Mouse (Mus musculus) forebrain, embryonic 11.5 days (tissue): ENCODE results near the gene Timm23. TPM values are rescaled to one million over a fixed set of nuclear protein-coding genes. Genes with fewer than 3 reads are reported as not detected.

ENCODE experiments used
- ATAC-seq: fragments of 200-750 bp; cut with Nextera tagmentation; replicated peaks from 2 replicates; pipeline ENCODE4 v1.8.0; 2017; ENCODE audit warnings: moderate TSS enrichment; ENCODE audit not compliant: low FRiP score
- DNase-seq: peaks from one replicate; pipeline ENCODE4 v3.0.0-alpha.2; 2017; ENCODE audit warnings: low spot score
- H3K27ac ChIP-seq: fragments of 300-500 bp; sonication (generic); 2 replicates; pipeline ENCODE4 v1.5.1; 2014; ENCODE audit warnings: low read depth, low read length
- H3K27me3 ChIP-seq: fragments of 300-500 bp; sonication (generic); 2 replicates; pipeline ENCODE4 v1.6.1; 2014; ENCODE audit warnings: mild to moderate bottlenecking, low read length, mixed read lengths; ENCODE audit not compliant: control insufficient read depth, insufficient read depth
- H3K36me3 ChIP-seq: fragments of 300-500 bp; sonication (generic); 2 replicates; pipeline ENCODE4 v1.6.1; 2014; ENCODE audit warnings: mild to moderate bottlenecking, low read length, moderate library complexity, mixed read lengths; ENCODE audit not compliant: control insufficient read depth, insufficient read depth
- H3K4me1 ChIP-seq: fragments of 300-500 bp; sonication (generic); replicated peaks from 2 replicates; pipeline ENCODE4 v1.6.1; 2014; ENCODE audit warnings: low read length, mixed read lengths; ENCODE audit not compliant: control insufficient read depth, insufficient read depth
- H3K4me2 ChIP-seq: fragments of 300-500 bp; sonication (generic); 2 replicates; pipeline ENCODE4 v1.6.1; 2014; ENCODE audit warnings: low read depth, mild to moderate bottlenecking, low read length, moderate library complexity, mixed read lengths; ENCODE audit not compliant: severe bottlenecking
- H3K4me3 ChIP-seq: fragments of 300-500 bp; sonication (generic); 2 replicates; pipeline ENCODE4 v1.5.1; 2014; ENCODE audit warnings: low read depth, low read length
- H3K9ac ChIP-seq: fragments of 300-500 bp; sonication (generic); 2 replicates; pipeline ENCODE4 v1.6.1; 2014; ENCODE audit warnings: low read length
- H3K9me3 ChIP-seq: fragments of 300-500 bp; sonication (generic); 2 replicates; pipeline ENCODE4 v1.6.1; 2016; ENCODE audit warnings: low read length, mixed read lengths; ENCODE audit not compliant: control insufficient read depth
- WGBS: fragments of 180-500 bp; shearing (Covaris S2); extraction: QIAGEN DNeasy Blood & Tissue Kit; methylation state at CpG from one replicate; pipeline ENCODE4 v1.1.7; 2014; 5-methylcytosine and 5-hydroxymethylcytosine counted together
- polyA plus RNA-seq: library from polyadenylated mRNA; unstranded; fragments of >200 nt; fragmentation: Nextera tagmentation; extraction: Ambion mirVana; gene quantifications from 2 replicates; pipeline ENCODE4 v1.2.1, GENCODE M21; 2014

Gene Timm23
- polyA plus RNA-seq, 1 experiment from 2014 or later: 274 TPM

GRCm38 (mm10) chr14:32168653-32169231 is 33.0 kb downstream of the Timm23 start:
- WGBS: 76% methylated on average over 3 of the region's 3 CpGs
- H3K4me3 ChIP-seq: no peak overlapping the region
- ATAC-seq: no peak
- H3K4me2 ChIP-seq: no peak overlapping the region
- peaks cover 5% of the 10 kb centered on the region; the same call in 1 of the 2 replicates for H3K4me1 ChIP-seq
- no peak overlapping the region for H3K27ac ChIP-seq
- no peak for DNase-seq
- H3K9me3 ChIP-seq: no peaks in the 10 kb centered on the region
- no peaks in the 10 kb centered on the region; the same call in 1 of the 2 replicates for H3K36me3 ChIP-seq
- H3K27me3 ChIP-seq: no peaks in the 10 kb centered on the region
- H3K9ac ChIP-seq: no peak overlapping the region

- H3K27me3 ChIP-seq: no peaks in the 10 kb centered on the region
- H3K27ac ChIP-seq: no peak overlapping the region
- no peaks in the 10 kb centered on the region for H3K36me3 ChIP-seq
- 90% methylated on average over 5 of the region's 5 CpGs for WGBS
- H3K4me2 ChIP-seq: no peak overlapping the region
- H3K4me1 ChIP-seq: peaks cover 5% of the 10 kb centered on the region; the same call in 1 of the 2 replicates
- H3K9ac ChIP-seq: no peak overlapping the region
- no peak overlapping the region for H3K4me3 ChIP-seq
- H3K9me3 ChIP-seq: no peaks in the 10 kb centered on the region
- no peak for ATAC-seq
- no peak for DNase-seq
Measured at GRCm38 (mm10) chr14:32167326-32167725, 34.4 kb downstream of the Timm23 start.

GRCm38 (mm10) chr14:32166840-32167239 is 34.9 kb downstream of the Timm23 start:
- Histone ChIP-seq H3K9me3 (no peaks in the 10 kb centered on the region), H3K4me3 (no peak overlapping the region), H3K4me2 (no peak overlapping the region), H3K4me1 (peaks cover 5% of the 10 kb centered on the region; the same call in 1 of the 2 replicates), H3K36me3 (no peaks in the 10 kb centered on the region), H3K9ac (no peak overlapping the region), H3K27me3 (no peaks in the 10 kb centered on the region), H3K27ac (no peak overlapping the region)
- no peak for ATAC-seq
- 95% methylated on average over 1 of the region's 1 CpGs for WGBS
- DNase-seq: no peak

- WGBS: 85% methylated on average over 2 of the region's 2 CpGs
- ATAC-seq (no peak), DNase-seq (no peak)
- H3K4me1 ChIP-seq: peaks cover 5% of the 10 kb centered on the region; the same call in 1 of the 2 replicates
- H3K9ac ChIP-seq: no peak overlapping the region
- no peak overlapping the region for H3K27ac ChIP-seq
- peak overlapping the region; percentile 46; the same call in 1 of the 2 replicates for H3K4me3 ChIP-seq
- H3K9me3 ChIP-seq: no peaks in the 10 kb centered on the region
- H3K27me3 ChIP-seq: no peaks in the 10 kb centered on the region
- no peaks in the 10 kb centered on the region for H3K36me3 ChIP-seq
- peak overlapping the region; percentile 95 for H3K4me2 ChIP-seq
Measured at GRCm38 (mm10) chr14:32166062-32166441, 35.6 kb downstream of the Timm23 start.

- DNase-seq (peak; percentile 84), ATAC-seq (peak; percentile 58; the same call in 1 of the 2 replicates)
- no peaks in the 10 kb centered on the region for H3K9me3 ChIP-seq
- 0 out of 2 replicates have a peak overlapping the region, but pooled peaks have one; percentile 8 for H3K27ac ChIP-seq
- peaks cover 6% of the 10 kb centered on the region; the same call in 1 of the 2 replicates for H3K4me1 ChIP-seq
- no peaks in the 10 kb centered on the region for H3K27me3 ChIP-seq
- peak overlapping the region; percentile 46 for H3K4me3 ChIP-seq
- H3K9ac ChIP-seq: peak overlapping the region; percentile 60
- WGBS: under 1% methylated on average over 42 of the region's 42 CpGs
- no peaks in the 10 kb centered on the region for H3K36me3 ChIP-seq
- H3K4me2 ChIP-seq: peak overlapping the region; percentile 95
Measured at GRCm38 (mm10) chr14:32165278-32166061, 36.2 kb downstream of the Timm23 start.

- Histone ChIP-seq H3K27ac (no peak overlapping the region), H3K4me2 (no peak overlapping the region), H3K4me1 (peaks cover 10% of the 10 kb centered on the region; the same call in 1 of the 2 replicates), H3K27me3 (no peaks in the 10 kb centered on the region), H3K36me3 (no peaks in the 10 kb centered on the region), H3K9me3 (no peaks in the 10 kb centered on the region), H3K4me3 (no peak overlapping the region), H3K9ac (no peak overlapping the region)
- DNase-seq (no peak), ATAC-seq (no peak)
- WGBS: 84% methylated on average over 8 of the region's 8 CpGs
Measured at GRCm38 (mm10) chr14:32164173-32165051, 37.3 kb downstream of the Timm23 start.

GRCm38 (mm10) chr14:32163203-32163888 is 38.4 kb downstream of the Timm23 start:
- WGBS: 90% methylated on average over 11 of the region's 11 CpGs
- Histone ChIP-seq H3K4me1 (peaks cover 8% of the 10 kb centered on the region; the same call in 1 of the 2 replicates), H3K9ac (no peak overlapping the region), H3K36me3 (no peaks in the 10 kb centered on the region), H3K27me3 (no peaks in the 10 kb centered on the region), H3K4me3 (no peak overlapping the region), H3K4me2 (no peak overlapping the region), H3K27ac (no peak overlapping the region), H3K9me3 (no peaks in the 10 kb centered on the region)
- DNase-seq (no peak), ATAC-seq (no peak)

GRCm38 (mm10) chr14:32162231-32162630 is 39.5 kb downstream of the Timm23 start:
- Histone ChIP-seq H3K9ac (no peak overlapping the region), H3K4me1 (peaks cover 8% of the 10 kb centered on the region; the same call in 1 of the 2 replicates), H3K36me3 (no peaks in the 10 kb centered on the region), H3K27me3 (no peaks in the 10 kb centered on the region), H3K27ac (no peak overlapping the region), H3K4me3 (no peak overlapping the region), H3K4me2 (no peak overlapping the region), H3K9me3 (no peaks in the 10 kb centered on the region)
- 88% methylated on average over 5 of the region's 5 CpGs for whole genome bisulfite sequencing
- DNase-seq (no peak), ATAC-seq (no peak)
